Mouse (Mus musculus): Measurements from ENCODE around the gene Mlxipl.
A peak's percentile ranks its signal among the peaks of the same experiment; 100 is the strongest.
"Not testable (repeated sequence)": the region's sequence is repeated elsewhere in the genome, so short reads cannot be mapped to it uniquely, and the experiment has no call there.

The Mlxipl gene

GRCm38 (mm10) chr5:135089653-135090052 lies at the start of gene Mlxipl:
Gene Mlxipl (plus strand): TSS chr5:135089890.
- peak; percentile 18 for DNase-seq (ENCODE audit: low spot score)

- DNase-seq (ENCODE audit: low spot score) = no peak
Measured at GRCm38 (mm10) chr5:135040059-135040458, 49.6 kb upstream of the Mlxipl start.

GRCm38 (mm10) chr5:135040777-135041176 lies 48.9 kb upstream of the Mlxipl start:
- DNase-seq (ENCODE audit: low spot score) = no peak

- no peak for DNase-seq (ENCODE audit: low spot score)
Measured at GRCm38 (mm10) chr5:135042105-135042788, 47.4 kb upstream of the Mlxipl start.

GRCm38 (mm10) chr5:135044575-135044974 lies 45.1 kb upstream of the Mlxipl start:
- no peak for DNase-seq (ENCODE audit: low spot score)

- DNase-seq (ENCODE audit: low spot score) = no peak
Measured at GRCm38 (mm10) chr5:135048539-135048938, 41.2 kb upstream of the Mlxipl start.

- not testable (repeated sequence) for DNase-seq (ENCODE audit: low spot score)
Measured at GRCm38 (mm10) chr5:135049268-135049667, 40.4 kb upstream of the Mlxipl start.

- DNase-seq (ENCODE audit: low spot score) = no peak
Measured at GRCm38 (mm10) chr5:135053356-135053755, 36.3 kb upstream of the Mlxipl start.

GRCm38 (mm10) chr5:135063629-135064381 lies 25.9 kb upstream of the Mlxipl start, which contains the start of gene Dnajc30:
Gene Dnajc30 (plus strand): TSS chr5:135064202.
- peak; percentile 99 for DNase-seq (ENCODE audit: low spot score)

GRCm38 (mm10) chr5:135064382-135064766 lies 25.3 kb upstream of the Mlxipl start:
- DNase-seq (ENCODE audit: low spot score) = no peak

GRCm38 (mm10) chr5:135064909-135065446 lies 24.7 kb upstream of the Mlxipl start, which contains the start of gene Bud23:
Gene Bud23 (minus strand): TSS chr5:135064959.
- not testable (repeated sequence) for DNase-seq (ENCODE audit: low spot score)

- DNase-seq (ENCODE audit: low spot score) = no peak
Measured at GRCm38 (mm10) chr5:135066008-135066407, 23.7 kb upstream of the Mlxipl start.

GRCm38 (mm10) chr5:135070448-135070847 lies 19.2 kb upstream of the Mlxipl start:
- DNase-seq (ENCODE audit: low spot score) = no peak

GRCm38 (mm10) chr5:135072061-135072460 lies 17.6 kb upstream of the Mlxipl start:
- no peak for DNase-seq (ENCODE audit: low spot score)

- no peak for DNase-seq (ENCODE audit: low spot score)
Measured at GRCm38 (mm10) chr5:135072720-135073119, 17.0 kb upstream of the Mlxipl start.

- no peak for DNase-seq (ENCODE audit: low spot score)
Measured at GRCm38 (mm10) chr5:135073349-135074150, 16.1 kb upstream of the Mlxipl start.

- DNase-seq (ENCODE audit: low spot score) = no peak
Measured at GRCm38 (mm10) chr5:135075655-135076054, 14.0 kb upstream of the Mlxipl start.

- no peak for DNase-seq (ENCODE audit: low spot score)
Measured at GRCm38 (mm10) chr5:135076368-135076767, 13.3 kb upstream of the Mlxipl start.

- peak; percentile 61 for DNase-seq (ENCODE audit: low spot score)
Measured at GRCm38 (mm10) chr5:135076931-135077505, 12.7 kb upstream of the Mlxipl start.

- peak; percentile 93 for DNase-seq (ENCODE audit: low spot score)
Measured at GRCm38 (mm10) chr5:135077564-135078481, 11.9 kb upstream of the Mlxipl start, which contains the start of gene Vps37d. Gene Vps37d (minus strand): TSS chr5:135078266.

GRCm38 (mm10) chr5:135078482-135078810 lies 11.2 kb upstream of the Mlxipl start:
- no peak for DNase-seq (ENCODE audit: low spot score)

Measured in embryo, embryonic 10.5 days (tissue).